Mouse (Mus musculus): Measurements from ENCODE around the gene Hmg20a.

DNA sequence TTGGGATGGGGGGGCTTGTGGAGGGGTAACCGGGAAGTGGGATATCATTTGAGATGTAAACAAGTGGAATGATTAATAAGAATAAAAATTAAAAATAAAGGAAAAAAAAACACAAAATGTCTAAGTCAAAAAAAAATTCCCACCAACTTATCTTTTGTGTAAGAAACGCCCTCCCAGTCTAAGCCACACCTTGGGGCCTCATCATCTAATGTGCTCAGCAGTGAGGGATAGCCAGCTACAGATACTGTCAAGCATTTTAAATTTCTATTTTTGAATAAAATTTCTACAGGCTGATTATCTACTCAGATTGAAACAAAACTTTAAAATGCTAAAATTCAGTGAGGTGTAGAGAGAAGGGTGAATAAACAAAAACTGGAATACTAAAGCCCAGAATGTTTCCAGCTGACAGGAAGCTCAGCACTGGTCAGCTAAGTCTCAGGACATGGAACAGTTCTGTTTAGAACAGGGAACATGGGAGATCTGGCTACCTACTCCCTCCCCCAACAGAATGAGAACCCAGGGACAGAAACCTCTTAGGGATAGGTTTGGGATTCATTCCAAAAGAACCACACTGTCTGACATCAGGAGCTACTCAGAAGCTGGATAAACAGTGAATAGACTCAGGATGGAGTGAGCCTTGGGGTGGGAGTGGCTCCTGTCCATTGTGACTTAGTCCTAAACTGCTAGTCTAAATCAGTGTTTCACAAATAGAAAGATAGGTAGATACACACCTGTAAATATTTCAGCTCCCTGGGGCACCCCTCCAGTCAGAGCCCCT, 34.8 kb downstream of the Hmg20a start:
- TF ChIP-seq EP300 (IDR thresholded peaks at IDR 0.05; ENCODE audit: low read depth) (no peak), CTCF (IDR thresholded peaks at IDR 0.05; ENCODE audit: low read depth) (no peak)

Measured in liver, embryonic 14.5 days (tissue).